Mouse (Mus musculus) C2C12 (cell line): Measurements from ENCODE around the gene Tnrc18.

Experiments
- CTCF ChIP-seq: IDR thresholded peaks from one replicate; pipeline ENCODE4 v1.5.1; 2011; ENCODE audit not compliant: control insufficient read depth, insufficient read depth, insufficient read length
- MAX ChIP-seq: IDR thresholded peaks from one replicate; pipeline ENCODE4 v1.6.1; 2011; ENCODE audit warnings: mild to moderate bottlenecking, control low read depth
- MYOD1 ChIP-seq: IDR thresholded peaks from one replicate; pipeline ENCODE4 v1.6.1; 2011; ENCODE audit warnings: low read depth; ENCODE audit not compliant: control insufficient read depth, insufficient read length
- MYOG ChIP-seq: IDR thresholded peaks from one replicate; pipeline ENCODE4 v1.6.1; 2011; ENCODE audit not compliant: control insufficient read depth, insufficient read length; ENCODE audit errors: extremely low read depth
- USF1 ChIP-seq: IDR thresholded peaks from one replicate; pipeline ENCODE4 v1.6.1; 2011; ENCODE audit warnings: low read depth, mild to moderate bottlenecking, control low read depth, moderate library complexity

- TF ChIP-seq CTCF (no peak), MYOD1 (no peak), MYOG (no peak), MAX (no peak), USF1 (no peak)
Observed at GRCm38 (mm10) chr5:142788279-142788678, 29.2 kb downstream of the Tnrc18 start.
